Mouse (Mus musculus) ovary, adult 18-20 months (tissue): ENCODE measurements around the gene Olfr1157.

Source experiments
- DNase-seq: peaks from one replicate; pipeline ENCODE4 v3.0.0; 2022; ENCODE audit warnings: low spot score, mixed read lengths

The Olfr1157 gene

DNA sequence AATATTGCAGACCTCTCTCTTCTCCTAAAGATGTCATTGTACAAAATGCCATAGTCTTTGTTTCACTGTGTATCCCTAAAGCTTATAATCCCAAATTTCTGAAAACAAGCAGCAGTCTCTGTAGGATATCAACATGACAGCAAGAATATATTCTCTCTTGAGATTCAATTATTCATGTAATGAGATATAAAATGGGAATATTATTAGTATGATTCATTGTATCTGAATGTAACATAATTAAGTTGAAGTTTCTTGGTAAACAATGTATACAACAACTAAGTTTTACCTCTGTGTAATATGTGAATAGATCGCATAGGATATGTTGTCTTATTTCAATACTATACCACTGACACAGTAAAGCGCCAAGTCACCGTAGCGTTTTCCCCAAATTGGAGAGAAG lies at the start of gene Olfr1157:
Olfr1157 (minus strand) TSS at position 101 of the 400 bp plus-strand sequence.
- no peak for DNase-seq

DNA sequence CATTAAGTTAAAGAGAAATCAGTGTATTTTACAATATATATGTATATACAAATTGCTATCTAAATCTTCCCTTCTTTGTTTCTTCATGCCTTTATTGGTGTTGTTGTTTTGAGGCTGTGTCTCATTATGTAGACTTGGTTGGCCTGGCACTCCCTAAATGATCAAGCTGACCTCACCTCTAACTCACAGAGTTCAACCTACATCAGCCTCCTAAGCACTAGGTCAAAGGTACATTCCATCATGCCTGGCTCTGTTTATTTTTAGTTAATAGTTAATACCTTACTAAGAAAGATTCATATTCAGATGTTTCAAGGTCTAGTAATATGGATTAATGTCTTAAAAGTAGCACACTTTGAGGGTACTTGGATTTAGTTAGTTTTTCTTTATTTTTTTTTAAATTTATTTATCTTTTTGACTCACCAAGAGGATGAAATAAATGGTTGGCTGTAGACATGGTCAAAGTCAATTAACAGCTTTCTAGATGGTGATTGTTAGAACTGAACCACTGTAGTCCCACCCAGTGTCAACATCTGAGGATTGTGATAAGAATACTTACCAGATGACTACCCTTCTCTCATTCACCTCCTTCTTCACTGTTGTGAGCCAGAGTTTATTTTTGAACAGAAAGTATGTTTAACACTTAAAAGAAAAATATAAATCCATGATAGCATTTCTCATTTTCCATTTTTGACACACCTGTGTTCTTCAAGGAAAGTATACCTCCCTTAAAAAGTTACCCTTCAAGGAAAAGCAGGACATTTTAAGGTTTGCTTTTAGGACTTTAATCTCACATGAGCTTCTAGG lies 39.6 kb upstream of the Olfr1157 start, which contains the start of gene Olfr1160:
Olfr1160 (minus strand) TSS at position 754 of the 804 bp plus-strand sequence.
- no peak for DNase-seq

DNA sequence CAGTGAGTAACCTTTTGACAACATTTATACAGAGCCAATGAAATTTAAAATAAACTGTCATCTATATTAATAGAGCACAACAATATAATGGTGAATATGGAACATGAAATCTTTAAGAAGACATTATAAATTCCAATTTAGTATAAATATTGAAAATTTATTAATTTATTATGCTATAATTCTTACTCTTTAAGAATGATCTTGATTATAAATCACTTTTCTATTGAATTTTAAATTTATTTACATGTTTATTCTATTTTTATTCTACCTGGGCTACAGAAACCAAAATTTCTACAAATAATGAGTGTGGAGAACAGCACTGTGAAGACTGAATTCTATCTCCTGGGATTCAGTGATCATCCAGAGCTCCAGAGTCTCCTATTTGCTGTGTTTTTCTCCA lies 21.7 kb upstream of the Olfr1157 start, which contains the start of gene Olfr1158:
Olfr1158 (plus strand) TSS at position 301 of the 400 bp plus-strand sequence.
- no peak for DNase-seq

DNA sequence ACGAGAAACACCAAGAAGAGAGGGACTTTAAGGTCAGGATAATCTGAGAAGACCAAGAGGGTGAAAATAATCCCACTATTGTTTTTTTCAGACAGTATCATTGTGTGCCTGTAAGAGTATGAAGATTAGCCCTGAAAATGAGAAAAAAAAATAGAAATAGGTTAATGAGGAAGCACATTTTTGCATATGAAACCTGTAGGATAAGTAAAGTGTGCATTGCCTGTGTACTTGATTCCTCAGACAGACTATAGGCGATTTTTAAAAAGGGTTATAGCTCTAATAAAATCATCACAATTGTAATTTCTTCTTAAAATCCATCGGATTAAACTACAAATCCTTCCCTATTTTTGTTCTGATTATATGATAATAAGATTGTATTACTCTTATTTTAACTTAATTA lies 6.5 kb upstream of the Olfr1157 start, which contains the start of gene Olfr74:
Olfr74 (minus strand) TSS at position 101 of the 400 bp plus-strand sequence.
- no peak for DNase-seq

DNA sequence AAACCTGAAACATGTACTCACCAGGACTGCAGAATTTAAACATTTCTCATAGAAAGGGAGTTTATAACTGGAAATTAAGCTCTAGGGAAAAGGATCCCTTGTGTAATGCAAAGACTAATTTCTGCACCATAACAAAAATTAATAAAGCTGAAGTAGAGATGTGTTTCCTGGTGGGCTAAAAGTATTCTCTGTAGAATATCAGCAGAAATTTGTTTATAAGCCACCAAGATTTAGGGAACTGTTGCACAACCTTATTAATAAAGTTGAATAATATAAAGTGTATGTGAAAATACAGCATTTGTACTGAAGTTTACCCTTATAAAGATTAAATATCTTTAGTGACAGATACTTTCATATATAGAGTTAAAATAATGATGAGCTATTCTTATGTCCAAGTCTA lies 15.1 kb downstream of the Olfr1157 start, which contains the start of gene Olfr1156:
Olfr1156 (minus strand) TSS at position 101 of the 400 bp plus-strand sequence.
- DNase-seq, result no peak

DNA sequence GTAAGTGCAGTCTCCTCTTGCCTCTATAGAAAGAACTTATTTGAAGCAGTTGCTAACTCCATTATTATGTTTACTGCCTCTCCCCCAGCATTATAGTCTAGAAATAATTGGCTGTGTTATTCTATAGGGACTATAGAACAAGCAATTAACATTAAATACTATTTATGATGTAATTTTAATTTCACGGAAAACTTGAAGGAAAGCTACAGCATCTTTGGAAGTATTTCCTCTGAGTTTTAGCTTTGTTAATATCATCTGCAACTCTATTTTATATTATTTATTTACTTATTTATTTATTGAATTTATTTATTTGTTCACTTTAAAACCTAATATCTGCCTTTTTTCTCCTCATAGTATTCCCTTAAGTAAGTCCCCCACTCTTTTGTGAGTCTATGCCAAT lies 23.1 kb downstream of the Olfr1157 start, which contains the start of gene Olfr1155:
Olfr1155 (minus strand) TSS at position 101 of the 400 bp plus-strand sequence.
- no peak for DNase-seq
